Mouse (Mus musculus) C2C12 (cell line): ENCODE data around the gene Rnf182.

Experiments used
- CEBPB ChIP-seq: IDR thresholded peaks from one replicate; pipeline ENCODE4 v1.6.1; 2011; ENCODE audit warnings: low read depth, mild to moderate bottlenecking, control low read depth, moderate library complexity
- CTCF ChIP-seq: IDR thresholded peaks from one replicate; pipeline ENCODE4 v1.5.1; 2011; ENCODE audit not compliant: control insufficient read depth, insufficient read depth, insufficient read length
- FOSL1 ChIP-seq: IDR thresholded peaks from one replicate; pipeline ENCODE4 v1.8.0; 2011; ENCODE audit warnings: mild to moderate bottlenecking, low read length; ENCODE audit not compliant: poor library complexity, insufficient read depth, severe bottlenecking
- MAX ChIP-seq: IDR thresholded peaks from one replicate; pipeline ENCODE4 v1.6.1; 2011; ENCODE audit warnings: mild to moderate bottlenecking, control low read depth
- MYOD1 ChIP-seq: IDR thresholded peaks from one replicate; pipeline ENCODE4 v1.6.1; 2011; ENCODE audit warnings: low read depth; ENCODE audit not compliant: control insufficient read depth, insufficient read length
- MYOG ChIP-seq: IDR thresholded peaks from one replicate; pipeline ENCODE4 v1.6.1; 2011; ENCODE audit not compliant: control insufficient read depth, insufficient read length; ENCODE audit errors: extremely low read depth
- USF1 ChIP-seq: IDR thresholded peaks from one replicate; pipeline ENCODE4 v1.6.1; 2011; ENCODE audit warnings: low read depth, mild to moderate bottlenecking, control low read depth, moderate library complexity

DNA sequence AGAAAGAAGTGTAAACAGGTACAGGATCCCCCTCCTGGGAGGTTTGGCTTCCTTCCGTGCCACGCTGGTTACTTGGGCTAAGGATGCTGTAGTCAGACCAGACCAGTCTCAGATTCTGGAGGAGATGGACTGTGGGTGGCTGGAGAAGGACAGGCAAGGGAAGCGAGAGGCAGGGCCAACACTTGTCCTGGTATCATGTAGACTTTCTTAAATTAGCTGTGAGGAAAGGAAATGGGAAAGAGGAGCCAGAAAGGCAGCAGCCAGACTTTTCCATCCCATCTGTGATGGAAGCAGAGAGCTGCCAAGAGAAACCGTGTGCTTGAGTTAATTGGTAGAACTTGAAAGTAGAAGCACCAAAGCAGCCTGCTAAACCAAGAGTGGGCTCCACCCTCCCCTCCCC, 90.9 kb downstream of the Rnf182 start:
- TF ChIP-seq CTCF: no peak
- TF ChIP-seq MYOD1: no peak
- no peak for TF ChIP-seq USF1
- TF ChIP-seq MYOG: no peak
- no peak for TF ChIP-seq CEBPB
- no peak for TF ChIP-seq MAX
- no peak for TF ChIP-seq FOSL1
